Mouse (Mus musculus) thymus, adult 18-20 months (tissue): ENCODE results near the gene Otud7a.

Experiments used
- DNase-seq, 2 experiments: peaks; one replicate each; pipeline ENCODE4 v3.0.0; 2022; ENCODE audit warnings: mixed read lengths in 2 of 2

Otud7a gene

DNA sequence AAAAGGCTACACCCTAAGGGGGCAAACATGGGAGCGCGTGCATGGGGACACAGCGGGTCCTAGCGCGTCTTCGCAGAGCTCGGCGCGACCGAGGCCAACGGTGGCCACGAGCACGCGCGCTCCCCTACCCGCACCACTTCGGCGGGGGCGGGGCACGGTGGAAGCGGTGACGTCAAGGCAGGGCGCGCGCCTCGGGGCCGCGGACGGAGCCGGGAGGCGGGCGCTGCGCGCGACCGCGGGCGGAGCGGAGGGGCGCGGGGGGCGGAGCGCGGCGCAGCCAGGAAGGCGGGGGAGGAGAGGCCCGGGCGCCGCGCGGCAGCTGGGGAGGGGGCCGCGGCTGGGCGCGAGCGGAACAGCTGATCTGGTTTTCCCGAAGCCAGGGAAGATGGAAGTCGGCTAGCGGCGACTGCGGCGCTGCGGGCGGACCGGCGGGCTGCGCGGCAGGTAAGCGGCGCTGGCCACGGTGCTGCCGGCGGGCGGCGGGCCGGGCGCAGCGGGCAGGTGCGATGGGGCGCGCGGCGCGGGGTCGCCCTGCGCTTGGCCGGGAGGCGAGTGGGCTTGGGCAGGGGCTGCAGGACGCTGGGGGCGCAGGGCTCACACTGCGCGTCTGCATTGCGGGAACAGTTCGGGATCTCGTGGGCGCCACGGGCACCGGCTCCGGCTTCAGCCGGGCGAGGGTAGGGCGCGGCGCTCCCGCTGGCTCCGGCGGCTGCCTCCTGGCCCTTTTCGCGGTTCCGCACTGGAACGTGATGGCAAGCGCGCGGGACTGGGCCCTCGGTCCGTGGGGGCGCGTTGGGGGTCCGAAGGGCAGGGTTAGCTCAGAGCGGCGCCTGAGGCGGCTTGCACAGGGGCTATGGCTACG, at the start of gene Otud7a:
TSS of gene Otud7a (plus strand) at position 268 of the 862 bp plus-strand sequence.
- no peak for DNase-seq

DNA sequence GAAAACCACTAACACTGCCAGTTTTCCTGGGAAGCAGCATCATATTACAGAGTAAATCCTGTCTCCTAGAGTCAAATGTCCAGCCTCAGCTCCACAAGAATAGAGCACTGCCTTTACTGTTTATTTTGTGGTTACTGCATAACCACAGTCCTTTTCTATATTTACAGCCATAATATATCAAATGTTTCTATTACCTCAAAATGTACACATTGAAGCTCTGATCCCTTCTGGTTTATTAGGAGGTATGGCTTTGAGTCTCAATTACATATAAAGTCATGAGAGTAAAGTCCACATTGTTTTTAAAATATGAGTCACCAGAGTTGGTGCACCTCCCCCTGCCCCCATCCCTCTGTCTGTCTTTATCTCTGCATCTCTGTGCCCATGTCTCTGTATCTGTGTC, 38.6 kb upstream of the Otud7a start:
- no peak for DNase-seq

DNA sequence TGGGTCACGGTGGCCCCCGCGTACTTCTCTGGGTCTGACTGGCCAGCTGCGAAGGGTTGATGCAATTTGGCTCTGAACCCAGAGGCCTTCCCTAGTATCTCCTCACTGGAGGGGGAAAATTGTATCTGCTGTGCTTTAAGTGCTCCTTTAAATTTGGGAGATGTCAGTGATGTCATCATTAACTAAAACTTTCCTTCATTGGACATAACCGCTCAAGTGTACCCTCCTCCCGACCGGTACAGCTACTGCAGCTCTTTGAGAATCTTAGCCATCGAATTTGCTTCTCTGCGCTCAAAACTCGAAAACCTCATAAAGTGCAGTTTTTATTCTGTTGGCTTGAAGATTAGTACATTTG, 772 bp downstream of the Otud7a start:
- no peak for DNase-seq

DNA sequence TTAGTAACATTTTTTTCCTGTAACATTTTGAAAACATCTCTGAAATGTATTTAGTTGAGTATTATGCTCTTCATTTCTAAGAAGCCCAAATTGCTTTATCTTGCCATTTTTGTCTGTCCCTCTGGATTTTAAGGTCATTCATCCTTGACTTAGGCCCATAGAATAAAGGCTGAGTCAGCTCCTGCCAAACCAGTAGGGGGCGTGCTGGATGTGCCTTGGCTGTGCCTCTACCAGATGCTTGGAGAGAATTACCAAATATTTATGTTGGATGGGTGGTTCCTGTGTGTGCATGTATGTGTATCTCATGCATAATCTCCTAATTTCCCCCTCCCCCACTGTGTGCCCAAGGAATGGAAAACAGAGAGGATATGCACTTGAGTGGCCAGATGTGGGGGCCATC, 2.4 kb downstream of the Otud7a start:
- DNase-seq, result no peak

DNA sequence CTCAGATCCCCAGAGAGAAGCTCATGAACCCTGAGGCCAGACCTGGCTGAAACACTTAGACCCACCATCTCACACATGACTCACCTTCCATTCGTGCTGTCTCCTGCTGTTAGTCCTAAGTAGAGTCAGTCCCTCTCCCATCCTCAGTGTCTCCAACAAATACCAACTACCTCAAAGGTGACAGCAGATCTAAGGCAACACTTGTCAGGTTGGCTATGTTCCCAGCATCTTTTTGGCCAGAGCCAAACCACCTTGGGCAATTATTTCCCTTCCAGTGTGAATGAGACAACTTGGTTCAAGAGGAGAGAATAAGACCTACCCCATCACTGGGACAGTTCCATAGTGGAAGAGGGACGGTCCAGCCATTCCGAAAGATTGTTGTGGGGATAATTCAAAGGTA, 10.7 kb downstream of the Otud7a start:
- no peak for DNase-seq

DNA sequence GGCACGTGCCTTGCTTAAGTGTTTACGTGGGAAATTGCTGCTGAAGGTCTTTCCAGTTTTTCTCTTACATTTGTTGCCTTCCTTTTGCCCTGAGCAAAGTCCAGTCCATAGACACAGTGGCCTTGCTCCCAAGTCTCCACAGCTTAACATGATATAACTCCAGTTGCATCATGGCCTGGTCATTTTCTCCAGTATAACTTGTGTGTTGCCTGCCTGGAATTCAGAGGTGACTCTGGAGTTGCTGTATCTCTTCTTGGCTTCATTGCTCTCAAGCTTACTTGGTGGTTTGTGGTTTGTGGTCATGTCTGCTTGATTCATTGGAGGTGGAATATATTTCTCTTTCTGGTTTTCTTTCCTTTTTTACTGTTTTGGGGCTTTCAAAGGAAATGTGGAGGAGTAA, 17.7 kb downstream of the Otud7a start:
- no peak for DNase-seq

DNA sequence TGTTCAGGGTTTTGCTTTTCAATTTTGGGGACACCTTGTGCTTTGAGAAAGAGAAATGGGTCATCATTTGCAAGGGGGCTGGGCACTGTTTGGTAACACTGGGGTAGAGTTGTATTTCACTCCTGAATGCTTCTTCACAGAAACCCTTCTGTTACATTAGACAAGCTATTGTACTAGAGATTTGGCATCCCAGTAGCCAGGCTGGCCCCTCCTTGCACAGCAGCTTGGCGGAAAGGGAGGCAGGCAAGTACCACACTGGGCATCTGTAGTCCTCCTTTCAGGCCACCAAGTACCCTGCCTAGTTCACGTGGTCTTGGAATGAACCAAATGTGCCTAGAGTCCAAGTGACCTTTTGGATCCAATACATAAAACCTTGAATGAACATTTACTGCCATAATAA, 18.1 kb downstream of the Otud7a start:
- no peak for DNase-seq

DNA sequence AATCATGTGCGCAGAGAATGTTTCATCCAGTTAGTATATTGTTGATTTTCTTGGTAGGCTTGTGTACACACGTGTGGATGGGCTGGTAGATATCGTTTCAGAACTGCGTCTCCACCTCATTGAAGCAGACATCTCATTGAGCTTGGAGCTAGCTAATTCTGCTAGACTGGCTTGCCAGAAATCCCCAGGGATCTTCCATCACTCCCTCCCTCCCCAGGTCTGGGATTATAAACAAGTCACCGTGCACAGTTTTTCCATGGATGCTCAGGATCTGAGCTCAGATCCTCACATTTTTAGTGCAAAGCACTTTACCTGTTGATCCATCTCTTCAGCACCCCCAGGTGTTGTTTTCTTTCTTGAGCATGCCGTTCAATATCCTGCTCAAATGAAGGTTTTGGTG, 22.2 kb downstream of the Otud7a start:
- no peak for DNase-seq

DNA sequence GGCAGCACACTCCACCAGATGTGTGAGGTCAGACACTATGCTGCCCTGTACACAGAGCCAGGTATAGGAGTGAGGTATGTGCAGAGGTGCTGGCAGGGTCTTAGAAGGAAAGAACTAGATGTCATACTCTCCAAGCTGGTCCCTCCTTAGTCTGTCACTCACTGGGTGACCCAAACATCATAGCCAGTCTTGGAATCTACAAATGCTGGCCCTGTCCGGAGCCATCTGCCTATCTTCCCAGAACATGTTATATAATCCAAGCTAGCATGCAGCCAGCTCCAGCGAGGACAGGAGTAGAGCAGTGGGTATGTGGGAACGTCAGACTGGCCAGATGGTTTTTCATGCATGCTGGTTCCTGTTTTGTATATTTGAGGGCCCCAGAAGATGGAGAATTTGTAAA, 23.7 kb downstream of the Otud7a start:
- DNase-seq, result no peak

DNA sequence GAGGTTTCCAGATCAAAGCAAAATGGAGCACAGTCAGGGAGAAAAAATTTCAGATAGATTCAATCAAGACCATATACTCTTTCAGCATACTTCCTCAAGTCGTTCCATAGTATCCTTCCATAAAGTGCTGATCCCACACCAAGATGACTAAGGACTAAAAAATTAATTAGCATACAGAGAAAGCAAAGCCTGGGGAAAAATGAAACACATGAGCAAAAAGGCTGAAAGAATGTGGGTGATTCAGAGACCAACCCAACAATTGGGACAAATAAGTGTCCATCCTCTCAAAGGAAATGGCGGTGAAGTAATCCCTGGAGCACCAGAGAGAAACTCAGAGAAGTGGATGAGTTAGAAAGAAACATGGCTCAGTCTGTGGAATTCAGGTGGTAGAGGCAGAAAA, 38.5 kb downstream of the Otud7a start:
- DNase-seq, result no peak

DNA sequence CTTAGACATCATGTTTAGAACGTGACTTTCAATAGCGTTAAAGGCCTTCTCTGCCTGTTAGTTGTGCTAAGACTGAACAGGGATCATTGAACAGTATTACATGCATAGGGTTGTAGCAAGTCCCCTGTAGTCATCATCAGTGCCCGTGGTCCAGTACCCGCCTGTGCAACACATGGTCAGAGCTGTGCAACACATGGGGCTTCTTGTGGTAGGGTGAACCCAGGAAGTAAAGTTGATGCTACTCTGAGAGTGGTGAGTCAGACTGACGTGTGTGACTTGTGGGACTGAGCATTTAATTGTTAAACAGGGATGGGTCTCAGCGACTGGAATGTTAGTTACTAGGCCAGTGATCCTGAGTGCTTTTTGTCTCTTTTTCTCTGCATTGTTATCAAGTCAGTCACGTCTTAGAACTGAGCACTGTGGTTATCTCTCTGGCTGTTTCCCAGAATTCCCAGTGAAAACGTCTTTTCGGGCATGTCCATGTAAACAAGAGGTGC, 52.5 kb downstream of the Otud7a start:
- no peak for DNase-seq

DNA sequence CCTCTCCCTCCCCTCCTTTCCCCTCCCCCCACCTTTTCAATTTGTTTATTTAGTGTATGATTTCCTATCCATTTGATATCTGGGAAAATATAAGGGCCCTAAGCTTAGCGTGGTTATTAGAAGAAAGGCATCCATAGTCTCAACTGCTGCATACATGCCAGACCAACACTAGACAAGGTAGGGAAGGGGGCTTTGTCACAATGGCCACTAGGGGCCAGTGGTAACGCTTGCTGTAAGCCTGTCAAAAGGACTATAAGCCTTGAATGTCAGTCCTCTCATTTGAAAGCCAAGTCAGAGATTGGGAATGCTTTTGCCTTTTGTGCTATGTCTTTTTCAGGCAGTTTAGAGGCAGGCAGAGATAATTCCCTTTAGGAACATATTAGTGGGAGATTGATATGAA, 59.7 kb downstream of the Otud7a start:
- no peak for DNase-seq

DNA sequence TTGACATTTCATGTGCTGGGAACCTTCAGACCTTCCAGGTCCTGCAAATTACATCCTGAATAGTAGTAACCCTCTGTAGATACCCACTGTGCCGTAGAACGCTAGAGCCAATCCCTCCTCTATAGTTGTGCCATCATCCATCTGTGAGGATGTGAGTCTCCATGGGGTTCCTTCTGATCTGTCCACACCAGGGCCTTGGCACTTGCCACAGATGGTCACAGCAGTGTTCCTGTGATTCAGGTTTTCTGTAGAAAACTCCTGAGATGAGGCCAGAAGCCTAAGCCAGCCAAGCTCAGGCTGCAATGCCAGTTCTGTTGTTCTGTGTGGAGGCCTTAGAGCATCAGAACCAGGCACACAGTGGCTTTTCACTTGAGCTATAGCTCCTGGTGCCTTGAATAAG, 63.5 kb downstream of the Otud7a start:
- no peak for DNase-seq

DNA sequence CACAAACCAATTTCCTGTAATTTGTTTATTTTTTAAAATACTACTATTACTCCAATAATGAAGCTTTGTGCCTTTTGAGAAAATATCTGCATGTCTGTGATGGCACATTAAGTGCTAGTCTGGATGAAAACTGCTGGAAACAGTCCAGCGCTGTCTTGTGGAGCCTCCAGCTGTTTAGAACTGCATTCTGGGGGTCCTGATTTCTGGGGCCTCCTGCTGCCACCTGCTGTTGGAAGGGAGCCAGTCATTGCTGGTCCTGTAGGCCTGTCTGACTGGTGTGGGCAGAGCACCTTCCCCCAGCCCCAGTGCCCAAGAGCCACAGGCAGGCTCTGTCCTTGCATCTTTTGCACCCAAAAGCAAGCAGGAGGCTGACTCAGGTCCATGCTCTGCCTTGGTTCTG, 65.3 kb downstream of the Otud7a start:
- DNase-seq, result no peak

DNA sequence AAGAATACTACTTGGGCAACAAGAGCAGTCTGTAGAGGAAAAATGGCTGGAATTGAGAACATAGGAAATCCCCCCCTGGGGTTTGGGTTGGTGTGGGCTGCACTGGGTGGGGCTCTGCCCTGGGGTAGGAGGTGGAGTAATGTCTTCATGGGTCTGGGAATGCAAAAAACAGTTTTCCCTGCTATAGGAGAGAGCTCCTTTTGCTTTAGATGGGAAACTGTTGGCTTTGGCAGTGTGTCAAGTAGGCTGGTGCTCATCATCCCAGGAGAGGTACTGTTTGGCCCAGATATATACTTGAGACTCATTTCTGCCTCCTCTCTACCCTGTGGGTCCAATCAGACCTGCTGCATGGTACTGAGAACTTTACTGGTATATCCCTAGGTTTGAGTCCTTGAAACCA, 66.9 kb downstream of the Otud7a start:
- DNase-seq, result no peak

DNA sequence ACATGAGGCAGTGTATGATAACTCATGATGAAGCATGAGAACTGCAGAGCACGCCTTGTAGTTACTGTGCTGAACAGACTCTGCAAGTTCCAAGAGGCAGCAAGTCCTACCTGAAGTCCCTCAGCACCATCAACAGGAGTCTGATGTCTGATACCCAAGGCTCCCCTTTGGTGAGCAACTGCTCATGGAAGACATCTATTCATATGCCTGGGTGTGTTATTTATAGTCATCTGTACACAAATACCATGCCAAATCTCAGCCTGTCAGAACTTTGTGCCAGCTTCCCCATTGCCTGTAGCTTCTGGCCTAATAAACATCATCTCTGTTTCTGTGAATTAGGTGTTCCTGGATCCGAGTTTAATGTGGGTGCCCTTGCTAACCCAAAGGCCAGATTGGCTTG, 68.0 kb downstream of the Otud7a start:
- no peak for DNase-seq

DNA sequence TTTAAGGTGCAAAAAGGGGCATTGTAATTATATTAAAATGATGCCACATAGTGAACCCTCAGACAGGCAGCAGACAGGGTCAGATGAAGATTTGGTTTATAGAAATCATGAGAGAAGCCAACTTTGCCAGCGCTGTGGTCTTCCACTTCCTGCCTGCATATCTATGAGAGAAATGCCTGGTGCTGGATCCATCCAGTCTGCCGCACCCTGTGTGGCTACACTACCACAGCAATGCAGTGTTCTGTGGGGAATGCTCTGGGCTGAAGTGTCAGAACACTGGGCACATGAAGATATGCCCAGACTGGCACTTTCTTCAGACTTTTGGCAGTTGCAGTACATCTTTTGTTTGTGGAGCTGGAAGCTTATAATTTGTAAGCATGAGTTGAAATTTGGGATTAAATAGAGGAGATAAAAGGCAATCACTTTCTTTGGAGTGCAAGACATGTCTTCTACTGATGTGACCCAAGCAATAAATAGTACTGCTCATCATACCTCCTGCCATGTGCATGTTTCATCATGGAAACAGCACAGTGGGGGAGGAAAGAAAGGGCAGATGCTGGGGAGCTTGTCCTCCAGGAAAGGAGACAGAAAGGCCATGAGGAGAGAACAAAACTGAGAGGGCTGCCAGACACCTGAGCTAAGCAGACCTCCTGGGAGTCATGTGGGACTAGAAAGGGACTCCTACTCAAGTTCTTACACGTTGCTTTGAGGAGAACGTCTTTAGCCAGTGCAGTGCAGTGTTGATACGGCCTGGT, 71.8 kb downstream of the Otud7a start:
- no peak for DNase-seq

DNA sequence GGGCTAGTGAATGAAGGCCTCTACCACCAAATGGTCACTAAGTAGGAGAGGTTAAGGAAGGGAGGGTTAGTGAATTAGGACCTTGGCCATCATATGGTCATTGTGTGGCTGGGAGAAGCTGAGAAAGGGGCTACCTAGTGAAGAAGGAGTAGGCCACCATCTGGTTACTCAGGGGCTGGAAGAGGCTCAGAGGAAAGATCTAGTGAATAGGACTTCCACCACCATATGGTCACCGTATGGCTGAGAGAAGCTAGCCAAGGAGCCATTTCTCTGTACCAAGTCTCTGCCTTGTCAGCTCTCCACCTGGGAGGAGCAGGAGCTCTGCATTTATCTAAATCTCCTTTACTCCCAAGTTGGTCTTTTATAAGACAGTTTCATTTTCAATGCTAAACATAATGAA, 75.7 kb downstream of the Otud7a start:
- DNase-seq, result no peak

DNA sequence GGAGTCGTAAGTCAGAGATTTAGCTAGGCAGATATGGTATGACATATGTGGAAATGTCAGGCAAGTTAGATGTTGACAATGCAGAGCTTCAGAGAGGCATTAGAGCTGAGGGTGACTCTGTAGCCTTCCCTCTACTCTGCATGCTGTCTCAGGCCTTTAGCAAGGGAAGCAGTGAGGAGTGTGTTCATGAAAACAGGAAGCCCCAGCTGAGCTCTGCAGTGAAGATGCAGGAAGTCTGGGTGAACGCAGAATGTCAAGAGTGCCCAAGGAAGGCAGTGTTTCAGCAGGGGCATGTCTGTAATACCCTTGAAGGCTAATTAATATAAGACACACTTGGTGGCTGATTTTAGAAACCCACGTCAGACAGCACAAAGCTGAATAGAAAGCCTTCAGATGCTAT, 77.9 kb downstream of the Otud7a start:
- no peak for DNase-seq

DNA sequence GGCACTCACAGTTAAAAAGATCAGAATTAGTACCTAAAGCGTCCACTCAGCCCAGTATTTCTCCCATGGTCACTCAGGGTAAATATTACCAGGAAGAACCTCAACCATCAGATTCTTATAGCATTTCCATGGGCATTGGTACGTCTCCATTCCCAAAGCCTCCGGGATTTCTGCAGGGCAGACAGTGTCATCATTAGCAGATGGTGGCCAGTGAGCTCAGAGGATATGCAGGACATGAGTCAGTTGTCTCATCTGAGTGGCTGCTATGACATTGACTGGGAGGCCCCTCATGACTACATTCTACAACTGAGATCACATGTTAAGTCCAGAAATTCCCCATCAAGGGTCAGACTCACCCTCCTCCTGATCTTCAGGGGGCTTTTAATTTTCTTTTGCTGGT, 78.5 kb downstream of the Otud7a start:
- no peak for DNase-seq

DNA sequence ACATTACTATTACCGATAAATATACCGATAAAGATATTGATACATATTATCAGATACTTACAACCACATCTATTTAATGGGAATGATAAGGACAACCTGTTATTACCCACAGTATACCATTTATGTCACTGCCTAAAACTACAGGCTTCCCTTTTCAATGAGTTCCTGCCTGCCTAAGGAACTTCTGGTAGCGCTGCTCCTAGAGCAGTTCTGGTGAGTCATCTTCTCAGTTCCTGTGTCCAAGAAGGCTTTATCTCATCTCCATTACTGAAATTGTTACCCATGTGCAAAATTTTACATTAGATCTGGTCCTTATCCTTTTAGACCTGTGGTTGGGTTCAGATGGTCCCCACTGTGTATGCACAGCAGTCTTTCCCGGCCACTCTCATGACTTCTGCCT, 95.7 kb downstream of the Otud7a start:
- no peak for DNase-seq

DNA sequence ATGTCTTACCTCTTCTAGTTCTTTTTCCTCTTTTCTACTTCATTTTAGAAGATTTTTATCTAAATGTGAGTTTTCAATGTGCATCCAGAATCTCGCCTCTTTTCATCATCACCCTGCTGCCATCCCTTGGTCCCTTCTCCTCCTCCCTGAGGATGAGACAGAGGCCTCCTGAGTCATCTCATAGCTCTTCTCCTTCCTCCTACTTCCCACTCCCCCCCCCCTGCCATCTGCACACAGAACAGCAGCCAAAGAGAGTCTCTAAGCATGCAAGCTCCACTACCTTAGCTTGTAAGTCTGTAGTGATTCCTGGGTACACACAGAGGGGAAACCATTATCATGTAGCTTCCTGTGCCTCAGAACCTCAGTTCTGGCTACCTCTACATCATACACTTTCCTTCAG, 109.9 kb downstream of the Otud7a start:
- no peak for DNase-seq

DNA sequence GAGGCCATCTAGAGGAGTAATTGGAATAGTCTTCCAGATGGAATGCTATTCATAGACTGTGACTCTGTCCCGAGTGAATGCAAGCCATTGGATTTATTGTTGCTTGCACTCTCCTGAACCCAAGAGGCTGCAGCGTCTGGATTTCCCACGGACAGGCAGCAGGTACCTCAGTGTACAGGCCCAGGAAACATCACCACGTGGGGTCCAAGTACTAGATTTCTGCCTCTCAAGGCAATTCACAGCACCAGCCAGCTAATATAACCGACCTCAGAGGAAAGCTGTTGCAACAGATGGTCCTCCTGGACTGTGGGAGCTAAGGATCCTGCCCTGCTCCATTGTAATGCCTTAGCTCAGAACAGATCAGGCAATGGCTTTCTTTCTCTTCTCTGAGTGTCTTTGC, 111.8 kb downstream of the Otud7a start:
- no peak for DNase-seq

DNA sequence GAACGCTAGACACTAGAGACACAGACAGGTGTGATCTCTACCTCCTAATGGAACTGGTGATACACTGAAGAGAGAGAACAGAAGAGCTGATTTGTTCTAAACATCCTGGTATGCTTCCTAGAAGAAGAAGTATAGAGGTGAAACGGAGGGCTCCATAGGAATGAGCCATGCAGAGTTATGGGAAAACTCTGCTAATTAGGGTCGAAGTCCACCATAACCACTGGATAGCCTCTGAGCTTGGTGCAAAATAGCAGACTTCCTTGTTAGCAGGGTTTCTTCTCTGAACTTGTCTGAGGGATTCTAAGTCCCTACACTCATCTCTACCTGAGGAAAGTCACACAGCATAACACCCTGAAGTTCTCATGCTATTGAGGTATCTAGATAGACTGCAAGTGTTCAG, 114.4 kb downstream of the Otud7a start:
- no peak for DNase-seq
